ENCODE assay signal across 14 mouse cellular contexts in genomic region chr8:127553582-127553981, GRCm38 (mm10).
DNase-seq lines count a peak whose midpoint lies in the region; ATAC-seq and TF ChIP-seq lines count a peak whose summit lies in the region.
"Had no signal": no experiment of that assay in that cellular context is flagged by ENCODE, and none has a peak within 500 bp of the region (broad histone marks: within the 10 kb centered on the region; RNA-seq: fewer than 3 reads in every experiment).

No protein-coding gene starts in this region.

- intact Hi-C loops in heart, postnatal 36 days (cut with DNase I): no loop called here

- no peak overlapping the region for H3K9ac ChIP-seq in embryonic facial prominence, embryonic 14.5 days (ENCODE audit: low read depth, low read length)
- no peak overlapping the region for H3K9ac ChIP-seq in kidney, embryonic 15.5 days
- H3K9ac ChIP-seq: stomach, embryonic 15.5 days had no signal

- H3K36me3 ChIP-seq in embryonic facial prominence, embryonic 14.5 days (ENCODE audit: control insufficient read depth, insufficient read depth, low read length): no peaks in the 10 kb centered on the region
- H3K36me3 ChIP-seq in kidney, embryonic 15.5 days: no peaks in the 10 kb centered on the region
- H3K36me3 ChIP-seq: stomach, embryonic 15.5 days had no signal

- peaks cover 39% of the 10 kb centered on the region; the same call in 1 of the 2 replicates for H3K4me1 ChIP-seq in embryonic facial prominence, embryonic 14.5 days (ENCODE audit: control insufficient read depth, insufficient read depth, low read length)
- peaks cover 23% of the 10 kb centered on the region for H3K4me1 ChIP-seq in kidney, embryonic 15.5 days
- H3K4me1 ChIP-seq: stomach, embryonic 15.5 days had no signal

- TF ChIP-seq CTCF in layer of hippocampus, adult 2 months (conservative IDR thresholded peaks at IDR 0.05): no peak

- H3K27ac ChIP-seq in embryonic facial prominence, embryonic 14.5 days (replicated peaks; ENCODE audit: low read depth, low read length): no peak overlapping the region
- H3K27ac ChIP-seq in kidney, embryonic 15.5 days: 0 out of 2 replicates have a peak overlapping the region, but pooled peaks have one; percentile 46
- H3K27ac ChIP-seq in layer of hippocampus, adult 2 months: no peak overlapping the region
- H3K27ac ChIP-seq: left cerebral cortex, adult 2 months; stomach, embryonic 15.5 days had no signal

- no peak overlapping the region for H3K4me2 ChIP-seq in embryonic facial prominence, embryonic 14.5 days (ENCODE audit: low read depth, low read length)
- no peak overlapping the region for H3K4me2 ChIP-seq in kidney, embryonic 15.5 days
- H3K4me2 ChIP-seq: stomach, embryonic 15.5 days had no signal

- H3K27me3 ChIP-seq in embryonic facial prominence, embryonic 14.5 days (replicated peaks; ENCODE audit: control insufficient read depth, insufficient read depth, low read length): no peaks in the 10 kb centered on the region
- H3K27me3 ChIP-seq in kidney, embryonic 15.5 days: no peaks in the 10 kb centered on the region
- H3K27me3 ChIP-seq: stomach, embryonic 15.5 days had no signal

- 28% methylated on average over 5 of the region's 5 CpGs for WGBS in embryonic facial prominence, embryonic 14.5 days
- 58% methylated on average over 5 of the region's 5 CpGs for WGBS in kidney, embryonic 15.5 days

- no peaks in the 10 kb centered on the region for H3K9me3 ChIP-seq in embryonic facial prominence, embryonic 14.5 days (ENCODE audit: control insufficient read depth, low read length)
- no peaks in the 10 kb centered on the region for H3K9me3 ChIP-seq in kidney, embryonic 15.5 days (replicated peaks)
- H3K9me3 ChIP-seq: stomach, embryonic 15.5 days had no signal

- no peak overlapping the region for H3K4me3 ChIP-seq in embryonic facial prominence, embryonic 14.5 days (ENCODE audit: low read depth, low read length)
- H3K4me3 ChIP-seq in kidney, embryonic 15.5 days (replicated peaks): no peak overlapping the region
- H3K4me3 ChIP-seq in layer of hippocampus, adult 2 months: no peak overlapping the region
- H3K4me3 ChIP-seq: stomach, embryonic 15.5 days had no signal

- peak; percentile 26 for DNase-seq in kidney, adult 11 months
- DNase-seq in kidney, postnatal 25 days: no peak
- peak; percentile 79 for DNase-seq in embryonic facial prominence, embryonic 14.5 days (ENCODE audit: low spot score)
- DNase-seq in layer of hippocampus, adult 2 months (ENCODE audit: low spot score in 2 of 2): no peak
- DNase-seq in heart, postnatal 36 days: no peak
- DNase-seq: cerebellum, postnatal 14 days; heart, postnatal 14 days; lung, adult 18-20 months; thymus, postnatal 36 days had no signal

- no peak for ATAC-seq in embryonic facial prominence, embryonic 14.5 days (ENCODE audit: low read depth)
- ATAC-seq in kidney, embryonic 15.5 days (replicated peaks; ENCODE audit: low FRiP score): no peak
- peak; percentile 42 for ATAC-seq in megakaryocyte progenitor cell, adult 5-6 weeks (replicated peaks; ENCODE audit: poor library complexity)
- ATAC-seq: CD4-positive, CD25-positive, alpha-beta regulatory T cell, adult 4 months had no signal

Comparison
In these comparisons a context has a peak if more than half of its experiments do, and no peak if none do; other contexts are left out.
1. DNase-seq: peak in kidney, adult 11 months (single experiment) and embryonic facial prominence, embryonic 14.5 days (single experiment); none in kidney, postnatal 25 days (0 of 2), layer of hippocampus, adult 2 months (0 of 2) and heart, postnatal 36 days (0 of 2).